Mouse (Mus musculus) megakaryocyte-erythroid progenitor cell, adult 5-6 weeks (primary cell): Measurements from ENCODE around the gene P2ry14. TPM values are rescaled to one million over a fixed set of nuclear protein-coding genes. Genes with fewer than 3 reads are reported as not detected.
A peak's percentile ranks its signal among the peaks of the same experiment; 100 is the strongest.

Source experiments
- ATAC-seq: replicated peaks from 2 replicates; pipeline ENCODE4 v1.8.0; 2016; ENCODE audit warnings: mild to moderate bottlenecking, inconsistent platforms; ENCODE audit not compliant: severe bottlenecking, poor library complexity, low FRiP score, low TSS enrichment
- total RNA-seq, 2 experiments: library from RNA; stranded (forward) in 1 of 2; stranded (reverse) in 1 of 2; fragments of 200-1000, 215-1000 nt in 1 of 2; fragments of >200 nt in 1 of 2; fragmentation: Nextera tagmentation in 1 of 2; gene quantifications; 2 replicates each; pipeline ENCODE4 v1.2.3; 2014 to 2017

P2ry14 gene
- total RNA-seq (2014; fragmentation: Nextera tagmentation), result 1.0 TPM in 1 of 2 replicates, not detected in the other
- total RNA-seq (2017), result 0.23 and 15.0 TPM in 2 replicates

- peak; percentile 36; the same call in 1 of the 2 replicates for ATAC-seq
Measured at GRCm38 (mm10) chr3:59153424-59153823, at the start of gene P2ry14. P2ry14 (minus strand) TSS chr3:59153618.

- no peak for ATAC-seq
Measured at GRCm38 (mm10) chr3:59197329-59197948, 44.0 kb upstream of the P2ry14 start.

GRCm38 (mm10) chr3:59194938-59195337 lies 41.5 kb upstream of the P2ry14 start, which contains the start of gene Gpr87:
Gpr87 (minus strand) TSS chr3:59195104.
- ATAC-seq, result no peak

- ATAC-seq, result no peak
Measured at GRCm38 (mm10) chr3:59194099-59194498, 40.7 kb upstream of the P2ry14 start.

- no peak for ATAC-seq
Measured at GRCm38 (mm10) chr3:59191674-59192073, 38.3 kb upstream of the P2ry14 start.

- no peak for ATAC-seq
Measured at GRCm38 (mm10) chr3:59187336-59187735, 33.9 kb upstream of the P2ry14 start.

- no peak for ATAC-seq
Measured at GRCm38 (mm10) chr3:59185662-59186061, 32.2 kb upstream of the P2ry14 start.

- ATAC-seq, result no peak
Measured at GRCm38 (mm10) chr3:59182129-59182528, 28.7 kb upstream of the P2ry14 start.

GRCm38 (mm10) chr3:59181134-59181533 lies 27.7 kb upstream of the P2ry14 start:
- ATAC-seq, result no peak

GRCm38 (mm10) chr3:59176871-59177270 lies 23.5 kb upstream of the P2ry14 start:
- ATAC-seq, result no peak

- no peak; the same call in 1 of the 2 replicates for ATAC-seq
Measured at GRCm38 (mm10) chr3:59175234-59175633, 21.8 kb upstream of the P2ry14 start.

- ATAC-seq, result no peak
Measured at GRCm38 (mm10) chr3:59174426-59175154, 21.2 kb upstream of the P2ry14 start.

GRCm38 (mm10) chr3:59169921-59170627 lies 16.7 kb upstream of the P2ry14 start:
- no peak for ATAC-seq

GRCm38 (mm10) chr3:59169215-59169614 lies 15.8 kb upstream of the P2ry14 start:
- no peak for ATAC-seq

GRCm38 (mm10) chr3:59168476-59168875 lies 15.1 kb upstream of the P2ry14 start:
- ATAC-seq, result no peak

- ATAC-seq, result no peak
Measured at GRCm38 (mm10) chr3:59167417-59168054, 14.1 kb upstream of the P2ry14 start.

- ATAC-seq, result no peak
Measured at GRCm38 (mm10) chr3:59160465-59160864, 7.0 kb upstream of the P2ry14 start.

GRCm38 (mm10) chr3:59157048-59157447 lies 3.6 kb upstream of the P2ry14 start:
- ATAC-seq, result no peak

- no peak for ATAC-seq
Measured at GRCm38 (mm10) chr3:59155404-59155803, 2.0 kb upstream of the P2ry14 start.

- ATAC-seq, result peak; percentile 53; the same call in 1 of the 2 replicates
Measured at GRCm38 (mm10) chr3:59154888-59155287, 1.5 kb upstream of the P2ry14 start.
